Mouse (Mus musculus) liver, embryonic 15.5 days (tissue): ENCODE measurements around the gene Fgfr2. TPM values are rescaled to one million over a fixed set of nuclear protein-coding genes. Genes with fewer than 3 reads are reported as not detected.

ENCODE experiments used
- ATAC-seq: fragments of 200-750 bp; cut with Nextera tagmentation; 2 replicates; pipeline ENCODE4 v1.8.0; 2017; ENCODE audit warnings: moderate number of reproducible peaks, mild to moderate bottlenecking, moderate library complexity; ENCODE audit not compliant: insufficient read depth
- H3K27ac ChIP-seq: fragments of 300-500 bp; sonication (generic); replicated peaks from 2 replicates; pipeline ENCODE4 v1.5.1; 2015; ENCODE audit warnings: mild to moderate bottlenecking, inconsistent platforms
- H3K27me3 ChIP-seq: fragments of 300-500 bp; sonication (generic); 2 replicates; pipeline ENCODE4 v1.6.1; 2015; ENCODE audit warnings: mild to moderate bottlenecking, inconsistent platforms
- H3K36me3 ChIP-seq: fragments of 300-500 bp; sonication (generic); replicated peaks from 2 replicates; pipeline ENCODE4 v1.6.1; 2015; ENCODE audit warnings: moderate library complexity, mild to moderate bottlenecking, inconsistent platforms
- H3K4me1 ChIP-seq: fragments of 300-500 bp; sonication (generic); replicated peaks from 2 replicates; pipeline ENCODE4 v1.6.1; 2015; ENCODE audit warnings: inconsistent platforms
- H3K4me2 ChIP-seq: fragments of 300-500 bp; sonication (generic); 2 replicates; pipeline ENCODE4 v1.6.1; 2015; ENCODE audit warnings: moderate library complexity, mild to moderate bottlenecking, inconsistent platforms
- H3K4me3 ChIP-seq: fragments of 300-500 bp; sonication (generic); replicated peaks from 2 replicates; pipeline ENCODE4 v1.5.1; 2015; ENCODE audit warnings: mild to moderate bottlenecking, inconsistent platforms
- H3K9ac ChIP-seq: fragments of 300-500 bp; sonication (generic); 2 replicates; pipeline ENCODE4 v1.6.1; 2015; ENCODE audit warnings: moderate library complexity, mild to moderate bottlenecking, inconsistent platforms
- H3K9me3 ChIP-seq: fragments of 300-500 bp; sonication (generic); replicated peaks from 2 replicates; pipeline ENCODE4 v1.6.1; 2016; ENCODE audit warnings: inconsistent platforms
- WGBS: fragments of 180-500 bp; shearing (Covaris S2); methylation state at CpG from one replicate; pipeline ENCODE4 v1.1.7; 2015; ENCODE audit warnings: mixed read lengths; ENCODE audit not compliant: insufficient replicate concordance; 5-methylcytosine and 5-hydroxymethylcytosine counted together
- polyA plus RNA-seq: library from polyadenylated mRNA; unstranded; fragments of >200 nt; fragmentation: Nextera tagmentation; extraction: Ambion mirVana; gene quantifications from 2 replicates; pipeline ENCODE4 v1.2.1, GENCODE M21; 2015

The Fgfr2 gene
- polyA plus RNA-seq, 1 experiment from 2014 or later: 10.5 TPM

GRCm38 (mm10) chr7:130319799-130320556 lies 2803.2 kb downstream of the Fgfr2 start:
- no peaks in the 10 kb centered on the region for H3K36me3 ChIP-seq
- no peak overlapping the region for H3K4me2 ChIP-seq
- no peak overlapping the region for H3K4me3 ChIP-seq
- no peak overlapping the region for H3K27ac ChIP-seq
- no peaks in the 10 kb centered on the region for H3K9me3 ChIP-seq
- H3K27me3 ChIP-seq: no peaks in the 10 kb centered on the region
- H3K9ac ChIP-seq: no peak overlapping the region
- WGBS: 52% methylated on average over 8 of the region's 8 CpGs
- ATAC-seq: no peak
- no peaks in the 10 kb centered on the region for H3K4me1 ChIP-seq

- 59% methylated on average over 3 of the region's 3 CpGs for WGBS
Measured at GRCm38 (mm10) chr7:130316294-130316693, 2806.9 kb downstream of the Fgfr2 start.

GRCm38 (mm10) chr7:130315221-130315620 lies 2807.9 kb downstream of the Fgfr2 start:
- Histone ChIP-seq H3K4me3 (no peak overlapping the region), H3K9me3 (no peaks in the 10 kb centered on the region), H3K27me3 (no peaks in the 10 kb centered on the region), H3K27ac (no peak overlapping the region), H3K4me1 (no peaks in the 10 kb centered on the region), H3K4me2 (no peak overlapping the region), H3K36me3 (no peaks in the 10 kb centered on the region), H3K9ac (no peak overlapping the region)
- no peak for ATAC-seq
- 27% methylated on average over 6 of the region's 6 CpGs for WGBS

More at GRCm38 (mm10) chr7:130316294-130316693, 2806.9 kb downstream of the Fgfr2 start:
- H3K9me3 ChIP-seq: no peaks in the 10 kb centered on the region
- H3K4me1 ChIP-seq: no peaks in the 10 kb centered on the region
- no peak overlapping the region for H3K27ac ChIP-seq
- no peaks in the 10 kb centered on the region for H3K36me3 ChIP-seq
- no peak for ATAC-seq
- no peak overlapping the region for H3K4me2 ChIP-seq
- no peak overlapping the region for H3K9ac ChIP-seq
- no peak overlapping the region for H3K4me3 ChIP-seq
- no peaks in the 10 kb centered on the region for H3K27me3 ChIP-seq

GRCm38 (mm10) chr7:130314658-130315057 lies 2808.5 kb downstream of the Fgfr2 start:
- Histone ChIP-seq H3K4me2 (no peak overlapping the region), H3K27me3 (no peaks in the 10 kb centered on the region), H3K4me1 (no peaks in the 10 kb centered on the region), H3K27ac (no peak overlapping the region), H3K9me3 (no peaks in the 10 kb centered on the region), H3K4me3 (no peak overlapping the region), H3K9ac (no peak overlapping the region), H3K36me3 (no peaks in the 10 kb centered on the region)
- no peak for ATAC-seq
- WGBS: 73% methylated on average over 6 of the region's 6 CpGs

- Histone ChIP-seq H3K4me2 (no peak overlapping the region), H3K4me1 (no peaks in the 10 kb centered on the region), H3K4me3 (no peak overlapping the region), H3K27ac (no peak overlapping the region), H3K27me3 (no peaks in the 10 kb centered on the region), H3K9me3 (no peaks in the 10 kb centered on the region), H3K9ac (no peak overlapping the region), H3K36me3 (no peaks in the 10 kb centered on the region)
- no peak for ATAC-seq
- WGBS: 57% methylated on average over 4 of the region's 4 CpGs
Measured at GRCm38 (mm10) chr7:130311362-130311761, 2811.8 kb downstream of the Fgfr2 start.

GRCm38 (mm10) chr7:130309180-130309579 lies 2814.0 kb downstream of the Fgfr2 start:
- H3K4me3 ChIP-seq: no peak overlapping the region
- ATAC-seq: no peak
- no peak overlapping the region for H3K4me2 ChIP-seq
- WGBS: 60% methylated on average over 2 of the region's 2 CpGs
- no peaks in the 10 kb centered on the region for H3K36me3 ChIP-seq
- no peak overlapping the region for H3K27ac ChIP-seq
- no peak overlapping the region for H3K9ac ChIP-seq
- H3K4me1 ChIP-seq: no peaks in the 10 kb centered on the region
- H3K9me3 ChIP-seq: no peaks in the 10 kb centered on the region
- H3K27me3 ChIP-seq: no peaks in the 10 kb centered on the region

- no peaks in the 10 kb centered on the region for H3K36me3 ChIP-seq
- no peak for ATAC-seq
- no peak overlapping the region for H3K4me2 ChIP-seq
- H3K4me1 ChIP-seq: no peaks in the 10 kb centered on the region
- 68% methylated on average over 3 of the region's 3 CpGs for WGBS
- no peak overlapping the region for H3K27ac ChIP-seq
- H3K9me3 ChIP-seq: no peaks in the 10 kb centered on the region
- H3K9ac ChIP-seq: no peak overlapping the region
- H3K4me3 ChIP-seq: no peak overlapping the region
- H3K27me3 ChIP-seq: no peaks in the 10 kb centered on the region
Measured at GRCm38 (mm10) chr7:130307036-130307435, 2816.1 kb downstream of the Fgfr2 start.

- Histone ChIP-seq H3K4me3 (no peak overlapping the region), H3K27me3 (no peaks in the 10 kb centered on the region), H3K36me3 (no peaks in the 10 kb centered on the region), H3K27ac (no peak overlapping the region), H3K4me1 (no peaks in the 10 kb centered on the region), H3K9ac (no peak overlapping the region), H3K9me3 (no peaks in the 10 kb centered on the region), H3K4me2 (no peak overlapping the region)
- no peak for ATAC-seq
- WGBS: 67% methylated on average over 1 of the region's 1 CpGs
Measured at GRCm38 (mm10) chr7:130304642-130305041, 2818.5 kb downstream of the Fgfr2 start.

- no peak overlapping the region for H3K27ac ChIP-seq
Measured at GRCm38 (mm10) chr7:130303464-130303863, 2819.7 kb downstream of the Fgfr2 start.

GRCm38 (mm10) chr7:130300606-130301005 lies 2822.5 kb downstream of the Fgfr2 start:
- Histone ChIP-seq H3K4me1 (no peaks in the 10 kb centered on the region), H3K9ac (no peak overlapping the region), H3K36me3 (no peaks in the 10 kb centered on the region), H3K4me2 (no peak overlapping the region), H3K4me3 (no peak overlapping the region), H3K9me3 (no peaks in the 10 kb centered on the region), H3K27me3 (no peaks in the 10 kb centered on the region), H3K27ac (no peak overlapping the region)
- ATAC-seq: no peak
- 65% methylated on average over 3 of the region's 3 CpGs for WGBS

More at GRCm38 (mm10) chr7:130303464-130303863, 2819.7 kb downstream of the Fgfr2 start:
- no peaks in the 10 kb centered on the region for H3K36me3 ChIP-seq
- H3K4me3 ChIP-seq: no peak overlapping the region
- no peak overlapping the region for H3K9ac ChIP-seq
- ATAC-seq: no peak
- no peaks in the 10 kb centered on the region for H3K9me3 ChIP-seq
- WGBS: 57% methylated on average over 8 of the region's 8 CpGs
- H3K4me1 ChIP-seq: no peaks in the 10 kb centered on the region
- no peaks in the 10 kb centered on the region for H3K27me3 ChIP-seq
- no peak overlapping the region for H3K4me2 ChIP-seq

- no peaks in the 10 kb centered on the region for H3K4me1 ChIP-seq
- no peaks in the 10 kb centered on the region for H3K27me3 ChIP-seq
- no peak for ATAC-seq
- H3K9ac ChIP-seq: no peak overlapping the region
- no peak overlapping the region for H3K4me3 ChIP-seq
- no peak overlapping the region for H3K4me2 ChIP-seq
- 48% methylated on average over 3 of the region's 3 CpGs for WGBS
- H3K36me3 ChIP-seq: no peaks in the 10 kb centered on the region
- H3K9me3 ChIP-seq: no peaks in the 10 kb centered on the region
- H3K27ac ChIP-seq: no peak overlapping the region
Measured at GRCm38 (mm10) chr7:130298926-130299594, 2824.1 kb downstream of the Fgfr2 start.
